Mouse (Mus musculus) retina, postnatal 7 days (tissue): Measurements from ENCODE around the gene Ccdc69.

ENCODE experiments used
- DNase-seq: peaks from one replicate; pipeline ENCODE4 v3.0.0-alpha.2; 2012; ENCODE audit warnings: low read depth, low spot score

The Ccdc69 gene

GRCm38 (mm10) chr11:55013802-55014201 is 64.1 kb downstream of the Ccdc69 start:
- DNase-seq, result no peak

- DNase-seq, result no peak
These were observed 65.1 kb downstream of the Ccdc69 start for GRCm38 (mm10) chr11:55012551-55013521.

- DNase-seq, result no peak
These were observed 66.5 kb downstream of the Ccdc69 start for GRCm38 (mm10) chr11:55011440-55011839.

- no peak for DNase-seq
These were observed 69.7 kb downstream of the Ccdc69 start for GRCm38 (mm10) chr11:55008230-55008629.

GRCm38 (mm10) chr11:55005684-55006083 is 72.2 kb downstream of the Ccdc69 start:
- no peak for DNase-seq

GRCm38 (mm10) chr11:55004970-55005502 is 72.9 kb downstream of the Ccdc69 start:
- DNase-seq, result no peak
